ENCODE assay signal across 8 mouse cellular contexts in the genomic region with DNA sequence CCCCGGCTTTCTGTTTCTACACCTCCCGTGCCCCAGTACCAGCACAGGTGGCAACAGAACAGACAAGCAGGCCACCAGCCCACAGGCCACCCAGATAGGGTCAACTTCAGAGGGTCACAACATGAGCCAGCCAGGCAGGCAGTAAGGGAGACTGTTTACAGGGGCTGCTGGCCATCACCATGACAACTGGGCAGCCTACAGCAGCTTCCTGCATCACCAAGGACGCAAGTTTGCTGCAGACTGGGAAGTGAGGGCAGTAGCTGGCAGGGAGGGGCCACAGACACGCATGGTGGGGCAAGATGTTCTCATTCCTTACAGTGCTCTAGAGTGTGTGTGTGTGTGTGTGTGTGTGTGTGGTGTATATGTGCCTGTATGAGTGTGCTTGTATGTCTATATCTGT. TPM values are rescaled to one million over a fixed set of nuclear protein-coding genes. Genes with fewer than 3 reads are reported as not detected.
DNase-seq lines count a peak whose midpoint lies in the region; ATAC-seq lines count a peak whose summit lies in the region.

No protein-coding gene starts in this region.

- peak; percentile 70 for ATAC-seq in CD4-positive, CD25-positive, alpha-beta regulatory T cell, adult 4 months
- no peak for ATAC-seq in hindbrain, embryonic 11.5 days (ENCODE audit: low FRiP score)
- no peak for ATAC-seq in midbrain, embryonic 14.5 days (ENCODE audit: low FRiP score, low TSS enrichment)

- H3K4me2 ChIP-seq in hindbrain, embryonic 11.5 days (replicated peaks; ENCODE audit: low read depth, low read length) = no peak overlapping the region
- H3K4me2 ChIP-seq in midbrain, embryonic 14.5 days (ENCODE audit: low read length) = no peak overlapping the region

- H3K4me1 ChIP-seq in heart, embryonic 10.5 days = peaks cover 27% of the 10 kb centered on the region
- H3K4me1 ChIP-seq in hindbrain, embryonic 11.5 days (replicated peaks; ENCODE audit: control insufficient read depth, insufficient read depth, low read length) = peaks cover 10% of the 10 kb centered on the region
- H3K4me1 ChIP-seq in midbrain, embryonic 14.5 days (ENCODE audit: control insufficient read depth, insufficient read depth, low read length) = peaks cover 14% of the 10 kb centered on the region

- no peak overlapping the region for H3K4me3 ChIP-seq in heart, embryonic 10.5 days
- H3K4me3 ChIP-seq in hindbrain, embryonic 11.5 days (ENCODE audit: low read depth, low read length) = no peak overlapping the region
- no peak overlapping the region for H3K4me3 ChIP-seq in midbrain, embryonic 14.5 days (replicated peaks; ENCODE audit: low read depth, low read length)

- DNase-seq in heart, embryonic 10.5 days (ENCODE audit: low spot score) = peak; percentile 79
- no peak for DNase-seq in heart, postnatal 36 days
- peak; percentile 48 for DNase-seq in hindbrain, embryonic 11.5 days (ENCODE audit: low spot score)
- DNase-seq in midbrain, embryonic 14.5 days = peak; percentile 45
- no peak for DNase-seq in cerebellum, adult 9-10 months
- DNase-seq in cerebellum, postnatal 14 days = no peak
- DNase-seq in layer of hippocampus, postnatal 36 days = no peak

- H3K9me3 ChIP-seq in heart, embryonic 10.5 days = no peaks in the 10 kb centered on the region
- no peaks in the 10 kb centered on the region for H3K9me3 ChIP-seq in hindbrain, embryonic 11.5 days (ENCODE audit: control insufficient read depth, low read length)
- H3K9me3 ChIP-seq in midbrain, embryonic 14.5 days (ENCODE audit: control insufficient read depth, low read length) = no peaks in the 10 kb centered on the region

- no peak overlapping the region for H3K9ac ChIP-seq in hindbrain, embryonic 11.5 days (ENCODE audit: low read depth, low read length)
- no peak overlapping the region for H3K9ac ChIP-seq in midbrain, embryonic 14.5 days (replicated peaks; ENCODE audit: low read length)

- H3K27me3 ChIP-seq in heart, embryonic 10.5 days (ENCODE audit: insufficient read depth, poor library complexity, severe bottlenecking) = no peaks in the 10 kb centered on the region
- no peaks in the 10 kb centered on the region for H3K27me3 ChIP-seq in hindbrain, embryonic 11.5 days (ENCODE audit: control insufficient read depth, insufficient read depth, low read length)
- H3K27me3 ChIP-seq in midbrain, embryonic 14.5 days (ENCODE audit: control insufficient read depth, insufficient read depth, low read length) = no peaks in the 10 kb centered on the region

- no peaks in the 10 kb centered on the region for H3K36me3 ChIP-seq in heart, embryonic 10.5 days
- no peaks in the 10 kb centered on the region for H3K36me3 ChIP-seq in hindbrain, embryonic 11.5 days (ENCODE audit: control insufficient read depth, insufficient read depth, low read length)
- H3K36me3 ChIP-seq in midbrain, embryonic 14.5 days (ENCODE audit: control insufficient read depth, insufficient read depth, low read length) = no peaks in the 10 kb centered on the region

- H3K27ac ChIP-seq in heart, embryonic 10.5 days = peak overlapping the region; percentile 24; the same call in 1 of the 2 replicates
- no peak overlapping the region for H3K27ac ChIP-seq in hindbrain, embryonic 11.5 days (ENCODE audit: low read depth, low read length)
- H3K27ac ChIP-seq in midbrain, embryonic 14.5 days (replicated peaks; ENCODE audit: low read depth, low read length) = no peak overlapping the region

- intact Hi-C loops in heart, postnatal 36 days (cut with DNase I) = no loop called here

- WGBS in heart, embryonic 10.5 days = 26% methylated on average over 4 of the region's 4 CpGs
- 23% methylated on average over 4 of the region's 4 CpGs for WGBS in hindbrain, embryonic 11.5 days
- WGBS in midbrain, embryonic 14.5 days = 27% methylated on average over 4 of the region's 4 CpGs

RNA-seq across cellular contexts. Expression of gene Znfx1, which starts 18.8 kb away (rescaled TPM):
- 6.5 and 7.3 TPM in 2 replicates for polyA plus RNA-seq in heart, embryonic 10.5 days (2016; fragmentation: Nextera tagmentation; extraction: Ambion mirVana)
- 10 to 100 TPM; 36.2 to 44.8 TPM for total RNA-seq in heart, postnatal 36 days (2021)
- polyA plus RNA-seq in CD4-positive, CD25-positive, alpha-beta regulatory T cell, adult 4 months (2017; shearing (Covaris generic)) = 10 to 100 TPM; 18.1 to 27.6 TPM
- polyA plus RNA-seq in hindbrain, embryonic 11.5 days (2014; fragmentation: Nextera tagmentation; extraction: Ambion mirVana) = 4.9 and 6.5 TPM in 2 replicates
- 8.9 and 9.3 TPM in 2 replicates for polyA plus RNA-seq in midbrain, embryonic 14.5 days (2014; fragmentation: Nextera tagmentation; extraction: Ambion mirVana)
- total RNA-seq in layer of hippocampus, postnatal 36 days (2021) = 10 to 100 TPM; 42.7 to 49.1 TPM

Comparison
In these comparisons a context has a peak if more than half of its experiments do, and no peak if none do; other contexts are left out.
1. DNase-seq: peak in heart, embryonic 10.5 days (single experiment), hindbrain, embryonic 11.5 days (single experiment) and midbrain, embryonic 14.5 days (single experiment); none in heart, postnatal 36 days (0 of 2), cerebellum, adult 9-10 months (single experiment), cerebellum, postnatal 14 days (0 of 2) and layer of hippocampus, postnatal 36 days (0 of 2).